Mouse (Mus musculus) myocyte (in vitro differentiated cells): ENCODE measurements around the gene Srgn. TPM values are rescaled to one million over a fixed set of nuclear protein-coding genes. Genes with fewer than 3 reads are reported as not detected.

Source experiments
- H3K27me3 ChIP-seq: one replicate; pipeline ENCODE4 v1.6.1; 2011; ENCODE audit not compliant: control insufficient read depth, insufficient read depth, insufficient read length
- H3K36me3 ChIP-seq: one replicate; pipeline ENCODE4 v1.6.1; 2011; ENCODE audit not compliant: control insufficient read depth, insufficient read depth
- H3K4me2 ChIP-seq: one replicate; pipeline ENCODE4 v1.6.1; 2011; ENCODE audit warnings: low read depth, control low read depth
- H3K4me3 ChIP-seq: one replicate; pipeline ENCODE4 v1.5.1; 2011; ENCODE audit warnings: mild to moderate bottlenecking, control low read depth, moderate library complexity
- H3K79me2 ChIP-seq: one replicate; pipeline ENCODE4 v1.6.1; 2011; ENCODE audit not compliant: control insufficient read depth, insufficient read depth
- H3ac ChIP-seq: one replicate; pipeline ENCODE4 v1.6.1; 2011; ENCODE audit not compliant: control insufficient read depth, insufficient read length
- CEBPB ChIP-seq: IDR thresholded peaks from 2 replicates; pipeline ENCODE4 v1.6.1; 2011; ENCODE audit warnings: mild to moderate bottlenecking, moderate library complexity; ENCODE audit not compliant: poor library complexity, insufficient read depth, severe bottlenecking
- E2F4 ChIP-seq: IDR thresholded peaks from one replicate; pipeline ENCODE4 v1.6.1; 2011; ENCODE audit warnings: mild to moderate bottlenecking, control low read depth, moderate library complexity; ENCODE audit not compliant: insufficient read depth
- MAX ChIP-seq: IDR thresholded peaks from one replicate; pipeline ENCODE4 v1.6.1; 2011; ENCODE audit warnings: low read depth, mild to moderate bottlenecking, control low read depth
- MYOD1 ChIP-seq, 3 experiments: IDR thresholded peaks; one replicate each; pipeline ENCODE4 v1.6.1; 2011; ENCODE audit warnings: control low read depth in 2 of 3, low read depth in 2 of 3, mild to moderate bottlenecking in 2 of 3, moderate library complexity in 1 of 3; ENCODE audit not compliant: insufficient read length in 2 of 3, control insufficient read depth in 1 of 3
- MYOG ChIP-seq, 3 experiments: IDR thresholded peaks; one replicate each; pipeline ENCODE4 v1.6.1; 2011; ENCODE audit warnings: control low read depth in 2 of 3, low read depth in 2 of 3, mild to moderate bottlenecking in 2 of 3; ENCODE audit not compliant: insufficient read length in 2 of 3, control insufficient read depth in 1 of 3, insufficient read depth in 1 of 3
- POLR2A ChIP-seq: IDR thresholded peaks from one replicate; pipeline ENCODE4 v1.6.1; 2011; ENCODE audit warnings: low read depth, mild to moderate bottlenecking, control low read depth, moderate library complexity; ENCODE audit not compliant: insufficient read length
- POLR2AphosphoS2 ChIP-seq: IDR thresholded peaks from one replicate; pipeline ENCODE4 v1.6.1; 2011; ENCODE audit warnings: low read depth, control low read depth; ENCODE audit not compliant: insufficient read length
- REST ChIP-seq: IDR thresholded peaks from one replicate; pipeline ENCODE4 v1.6.1; 2011; ENCODE audit warnings: mild to moderate bottlenecking, control low read depth, moderate library complexity; ENCODE audit not compliant: insufficient read depth, insufficient read length
- SRF ChIP-seq: IDR thresholded peaks from one replicate; pipeline ENCODE4 v1.6.1; 2011; ENCODE audit warnings: low read depth; ENCODE audit not compliant: control insufficient read depth, insufficient read length
- TCF12 ChIP-seq: IDR thresholded peaks from one replicate; pipeline ENCODE4 v1.6.1; 2011; ENCODE audit warnings: mild to moderate bottlenecking, control low read depth; ENCODE audit not compliant: poor library complexity, insufficient read depth, severe bottlenecking
- TCF3 ChIP-seq: IDR thresholded peaks from one replicate; pipeline ENCODE4 v1.6.1; 2011; ENCODE audit warnings: low read depth, control low read depth; ENCODE audit not compliant: insufficient read length
- USF1 ChIP-seq: IDR thresholded peaks from one replicate; pipeline ENCODE4 v1.6.1; 2011; ENCODE audit warnings: low read depth, mild to moderate bottlenecking, control low read depth, moderate library complexity
- polyA plus RNA-seq: library from polyadenylated mRNA; unstranded; fragments of >200 nt; fragmentation: generic; extraction: Trizol; gene quantifications from one replicate; pipeline ENCODE4 v1.2.1, GENCODE M21; 2012; ENCODE audit warnings: missing spikeins

Srgn gene
- polyA plus RNA-seq, 1 experiment: 1.1 TPM

DNA sequence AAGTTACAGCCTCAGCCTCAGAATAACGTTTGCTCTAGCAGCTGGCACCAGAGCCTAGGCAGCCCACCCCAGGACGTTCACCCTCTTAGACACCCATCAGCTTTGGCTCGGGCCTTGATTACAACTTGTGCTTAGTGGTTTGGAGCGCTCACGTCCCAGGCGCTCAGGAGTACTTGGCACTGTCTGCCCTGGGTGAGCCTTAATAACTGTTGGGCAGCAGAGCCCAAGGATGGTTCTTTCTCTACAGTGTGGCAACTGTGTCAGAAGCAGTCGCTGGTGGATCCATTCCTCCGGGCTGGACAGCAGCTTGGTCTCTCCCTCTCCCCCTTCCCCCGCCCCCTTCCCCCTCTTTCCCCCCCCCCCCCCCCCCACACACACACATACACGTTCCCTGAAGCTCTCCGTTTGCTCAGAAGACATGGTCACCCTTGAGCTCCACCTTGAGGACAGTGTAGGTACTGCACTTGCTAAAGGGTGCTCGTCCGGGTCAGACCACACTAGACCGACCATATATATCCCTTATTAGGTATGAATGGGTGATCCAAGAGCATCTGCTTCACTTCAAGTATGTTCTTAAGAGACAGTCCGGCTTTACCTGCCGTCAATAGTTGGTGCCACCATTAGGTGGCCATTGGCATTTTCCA is 22.4 kb upstream of the Srgn start:
- H3K79me2 ChIP-seq: no peaks in the 10 kb centered on the region
- H3K4me2 ChIP-seq: no peak overlapping the region
- no peaks in the 10 kb centered on the region for H3K27me3 ChIP-seq
- no peak overlapping the region for H3K4me3 ChIP-seq
- TF ChIP-seq USF1 (no peak), TCF3 (no peak), MAX (no peak), TCF12 (no peak), CEBPB (no peak), MYOG (IDR thresholded peaks at IDR 0.05; ENCODE audit: control insufficient read depth in 1 of 3, insufficient read depth in 1 of 3, insufficient read length in 2 of 3, low read depth in 2 of 3) (no peak), MYOD1 (IDR thresholded peaks at IDR 0.05; ENCODE audit: control insufficient read depth in 1 of 3, insufficient read length in 2 of 3, low read depth in 2 of 3) (no peak), SRF (no peak), E2F4 (no peak), POLR2AphosphoS2 (no peak), POLR2A (no peak)
- H3ac ChIP-seq: no peak overlapping the region
- no peaks in the 10 kb centered on the region for H3K36me3 ChIP-seq

DNA sequence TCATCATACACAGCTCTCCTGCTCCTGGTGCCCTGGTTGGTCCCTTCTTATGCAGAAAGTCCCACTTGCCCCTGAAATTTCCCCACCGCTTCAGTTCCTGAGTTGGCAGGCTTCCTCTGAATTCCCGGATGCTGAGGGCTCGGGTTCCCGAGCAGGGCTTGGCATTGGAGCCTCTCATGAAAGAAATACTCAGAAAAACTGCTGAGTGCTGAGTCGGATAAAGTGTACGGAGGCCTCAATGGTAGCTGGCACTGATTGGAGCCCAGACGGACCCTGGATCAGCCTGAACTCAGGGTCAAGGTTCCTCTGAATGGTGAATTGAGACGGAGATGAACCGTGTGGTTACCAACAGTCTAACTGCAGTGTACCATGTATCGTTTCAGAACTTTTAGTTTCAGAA is 19.2 kb upstream of the Srgn start:
- TF ChIP-seq REST (no peak), MAX (no peak), SRF (no peak), MYOG (IDR thresholded peaks at IDR 0.05; ENCODE audit: control insufficient read depth in 1 of 3, insufficient read depth in 1 of 3, insufficient read length in 2 of 3, low read depth in 2 of 3) (no peak), USF1 (no peak), TCF12 (no peak), MYOD1 (IDR thresholded peaks at IDR 0.05; ENCODE audit: control insufficient read depth in 1 of 3, insufficient read length in 2 of 3, low read depth in 2 of 3) (no peak)
- H3K27me3 ChIP-seq: no peaks in the 10 kb centered on the region
- peak overlapping the region; percentile 12 for H3K4me2 ChIP-seq
- H3K36me3 ChIP-seq: no peaks in the 10 kb centered on the region
- no peak overlapping the region for H3K4me3 ChIP-seq
- H3ac ChIP-seq: no peak overlapping the region
- H3K79me2 ChIP-seq: no peaks in the 10 kb centered on the region

DNA sequence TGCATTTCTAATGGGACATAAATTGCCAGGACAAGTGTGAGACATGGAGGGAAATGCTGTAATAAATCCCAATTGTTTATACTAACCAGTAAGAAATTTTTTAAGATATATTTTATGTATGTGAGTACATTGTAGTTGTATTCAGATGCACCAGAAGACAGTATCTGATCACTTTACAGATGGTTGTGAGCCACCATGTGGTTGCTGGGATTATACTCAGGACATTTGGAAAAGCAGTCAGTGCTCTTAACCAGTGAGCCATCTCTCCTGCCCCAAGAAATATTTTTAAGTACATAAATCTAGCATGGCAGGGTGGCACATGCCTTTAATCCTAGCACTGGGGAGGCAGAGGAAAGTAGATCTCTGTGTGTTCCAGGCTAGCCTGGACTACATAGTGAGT is 18.5 kb upstream of the Srgn start:
- no peak for TF ChIP-seq POLR2AphosphoS2
- TF ChIP-seq MYOG (IDR thresholded peaks at IDR 0.05; ENCODE audit: control insufficient read depth in 1 of 3, insufficient read depth in 1 of 3, insufficient read length in 2 of 3, low read depth in 2 of 3): no peak
- no peak for TF ChIP-seq MAX
- TF ChIP-seq REST: no peak
- TF ChIP-seq SRF: no peak
- no peak for TF ChIP-seq POLR2A
- no peak for TF ChIP-seq MYOD1 (IDR thresholded peaks at IDR 0.05; ENCODE audit: control insufficient read depth in 1 of 3, insufficient read length in 2 of 3, low read depth in 2 of 3)
- TF ChIP-seq CEBPB: no peak
- TF ChIP-seq TCF3: no peak
- TF ChIP-seq USF1: no peak
- H3K79me2 ChIP-seq: no peaks in the 10 kb centered on the region
- no peak overlapping the region for H3K4me2 ChIP-seq
- no peak overlapping the region for H3K4me3 ChIP-seq
- H3K27me3 ChIP-seq: no peaks in the 10 kb centered on the region
- no peaks in the 10 kb centered on the region for H3K36me3 ChIP-seq
- no peak overlapping the region for H3ac ChIP-seq

- H3K27me3 ChIP-seq: no peaks in the 10 kb centered on the region
- no peak overlapping the region for H3K4me3 ChIP-seq
- TF ChIP-seq E2F4 (no peak), MYOD1 (IDR thresholded peaks at IDR 0.05; ENCODE audit: control insufficient read depth in 1 of 3, insufficient read length in 2 of 3, low read depth in 2 of 3) (no peak), SRF (no peak), TCF3 (no peak), TCF12 (no peak), MYOG (IDR thresholded peaks at IDR 0.05; ENCODE audit: control insufficient read depth in 1 of 3, insufficient read depth in 1 of 3, insufficient read length in 2 of 3, low read depth in 2 of 3) (no peak), POLR2A (no peak), POLR2AphosphoS2 (no peak), USF1 (no peak), CEBPB (no peak), MAX (no peak), REST (no peak)
- H3K36me3 ChIP-seq: no peaks in the 10 kb centered on the region
- no peaks in the 10 kb centered on the region for H3K79me2 ChIP-seq
- no peak overlapping the region for H3ac ChIP-seq
- H3K4me2 ChIP-seq: no peak overlapping the region
Observed at GRCm38 (mm10) chr10:62544316-62544715, 17.1 kb upstream of the Srgn start.

- H3ac ChIP-seq: no peak overlapping the region
- no peaks in the 10 kb centered on the region for H3K36me3 ChIP-seq
- no peaks in the 10 kb centered on the region for H3K27me3 ChIP-seq
- H3K4me2 ChIP-seq: no peak overlapping the region
- TF ChIP-seq MYOD1 (IDR thresholded peaks at IDR 0.05; ENCODE audit: control insufficient read depth in 1 of 3, insufficient read length in 2 of 3, low read depth in 2 of 3) (no peak), USF1 (no peak), REST (no peak), SRF (no peak), MYOG (IDR thresholded peaks at IDR 0.05; ENCODE audit: control insufficient read depth in 1 of 3, insufficient read depth in 1 of 3, insufficient read length in 2 of 3, low read depth in 2 of 3) (no peak), POLR2A (no peak), TCF3 (no peak), POLR2AphosphoS2 (no peak), TCF12 (no peak), E2F4 (no peak), CEBPB (no peak), MAX (no peak)
- H3K4me3 ChIP-seq: no peak overlapping the region
- no peaks in the 10 kb centered on the region for H3K79me2 ChIP-seq
Observed at GRCm38 (mm10) chr10:62543399-62543808, 16.2 kb upstream of the Srgn start.
